ENCODE assay signal across 8 mouse cellular contexts in the genomic region with DNA sequence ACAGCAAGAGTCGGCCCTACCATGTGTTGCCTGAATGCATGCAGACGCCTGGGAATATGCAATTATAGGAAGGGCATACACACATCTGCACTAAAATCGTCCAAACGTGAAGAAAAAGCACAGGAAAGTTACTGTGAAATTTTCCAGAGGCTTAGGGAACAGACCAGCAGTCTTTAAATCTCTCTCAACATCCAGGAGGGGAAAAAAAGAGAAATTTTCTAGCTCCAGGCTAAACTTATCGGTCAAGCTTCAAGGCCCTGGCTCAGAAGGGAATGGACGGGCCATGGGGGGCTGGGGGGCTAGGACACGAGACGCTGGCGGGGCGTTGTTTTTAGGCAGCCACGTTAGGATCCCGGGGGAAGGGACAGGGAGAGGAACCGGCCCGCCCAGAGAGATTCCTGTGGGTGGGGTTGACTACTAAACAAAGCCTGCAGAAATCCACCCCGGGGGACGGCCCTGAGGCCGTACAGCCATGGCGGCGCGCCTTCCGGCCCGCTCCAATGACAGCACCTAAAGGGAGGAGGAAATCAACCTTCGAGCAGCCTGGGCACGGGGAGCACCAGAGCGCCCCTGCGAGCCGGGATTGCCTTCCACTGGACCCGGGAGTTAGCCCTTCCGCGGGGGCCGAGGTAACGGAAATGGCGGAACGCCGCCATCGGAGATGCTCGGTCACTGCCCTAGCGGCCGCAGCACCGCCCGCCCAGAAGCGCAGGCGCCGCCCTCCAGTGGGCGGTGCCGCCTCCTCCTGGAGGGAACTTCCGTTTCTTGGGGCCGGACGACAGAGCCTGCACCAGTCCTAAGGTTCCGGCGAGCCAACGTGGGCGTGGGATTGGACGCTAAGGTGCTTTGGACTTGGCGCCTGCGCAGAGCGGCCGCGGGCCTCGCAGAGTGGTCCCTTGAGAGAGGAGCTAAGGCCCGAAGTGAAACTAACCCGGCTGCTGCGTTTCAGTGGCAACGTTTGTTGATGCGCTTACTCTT. TPM values are rescaled to one million over a fixed set of nuclear protein-coding genes. Genes with fewer than 3 reads are reported as not detected.
A peak's percentile ranks its signal among the peaks of the same experiment; 100 is the strongest.
DNase-seq lines count a peak whose midpoint lies in the region; ATAC-seq lines count a peak whose summit lies in the region.

No protein-coding gene starts in this region.

- ATAC-seq in frontal cortex, adult (ENCODE audit: low TSS enrichment), result peak; percentile 99
- peak; percentile 99 for ATAC-seq in hindbrain, embryonic 11.5 days (ENCODE audit: low FRiP score)

- peak; percentile 97 for DNase-seq in MN1 (ENCODE audit: low spot score)
- peak; percentile 92 for DNase-seq in cerebellum, adult 9-10 months
- DNase-seq in hindbrain, embryonic 11.5 days (ENCODE audit: low spot score), result peak; percentile 92
- peak; percentile 81 to 90 for DNase-seq in layer of hippocampus, postnatal 10 days (ENCODE audit: low spot score in 2 of 2)
- peak; percentile 96 for DNase-seq in lung, postnatal 10 days
- peak; percentile 89 for DNase-seq in ovary, postnatal 36 days (ENCODE audit: low spot score)
- peak; percentile 91 for DNase-seq in thymus, postnatal 25 days

- H3K9ac ChIP-seq in hindbrain, embryonic 11.5 days (ENCODE audit: low read depth, low read length), result peak overlapping the region; percentile 74

- 16% methylated on average over 54 of the region's 65 CpGs for WGBS in hindbrain, embryonic 11.5 days

- peak overlapping the region; percentile 96 for H3K27ac ChIP-seq in hindbrain, embryonic 11.5 days (ENCODE audit: low read depth, low read length)

- peak overlapping the region; percentile 40 for H3K4me3 ChIP-seq in hindbrain, embryonic 11.5 days (ENCODE audit: low read depth, low read length)

- H3K27me3 ChIP-seq in hindbrain, embryonic 11.5 days (ENCODE audit: control insufficient read depth, insufficient read depth, low read length), result 0 out of 2 replicates have a peak, but pooled peaks cover 2% of the 10 kb centered on the region

- H3K9me3 ChIP-seq in hindbrain, embryonic 11.5 days (ENCODE audit: control insufficient read depth, low read length), result no peaks in the 10 kb centered on the region

- H3K4me1 ChIP-seq in hindbrain, embryonic 11.5 days (replicated peaks; ENCODE audit: control insufficient read depth, insufficient read depth, low read length), result no peaks in the 10 kb centered on the region

- H3K36me3 ChIP-seq in hindbrain, embryonic 11.5 days (ENCODE audit: control insufficient read depth, insufficient read depth, low read length), result no peaks in the 10 kb centered on the region

- peak overlapping the region; percentile 31 for H3K4me2 ChIP-seq in hindbrain, embryonic 11.5 days (replicated peaks; ENCODE audit: low read depth, low read length)

RNA-seq across cellular contexts. Expression of a gene that starts 8.3 kb away (rescaled TPM):
- polyA plus RNA-seq in hindbrain, embryonic 11.5 days (2014; fragmentation: Nextera tagmentation; extraction: Ambion mirVana), result 11.0 and 13.6 TPM in 2 replicates
- 1 to 10 TPM; 2.1 to 2.4 TPM for total RNA-seq in layer of hippocampus, postnatal 10 days (2021)

RNA-seq across cellular contexts. Expression of a gene that starts 30.4 kb away (rescaled TPM):
- 56.8 and 61.6 TPM in 2 replicates for polyA plus RNA-seq in hindbrain, embryonic 11.5 days (2014; fragmentation: Nextera tagmentation; extraction: Ambion mirVana)
- total RNA-seq in layer of hippocampus, postnatal 10 days (2021), result 10 to 100 TPM; 33.8 to 41.3 TPM

Comparison
In these comparisons a context has a peak if more than half of its experiments do, and no peak if none do; other contexts are left out.
1. Peak in every context shown above with its lines: DNase-seq, ATAC-seq, H3K4me3 ChIP-seq and H3K27ac ChIP-seq.